Mouse (Mus musculus): Measurements from ENCODE around the gene AL732309.1. TPM values are rescaled to one million over a fixed set of nuclear protein-coding genes. Genes with fewer than 3 reads are reported as not detected.

Gene AL732309.1
- total RNA-seq, 2 experiments from 2014 or later, result 1.3 to 1.4 TPM

DNA sequence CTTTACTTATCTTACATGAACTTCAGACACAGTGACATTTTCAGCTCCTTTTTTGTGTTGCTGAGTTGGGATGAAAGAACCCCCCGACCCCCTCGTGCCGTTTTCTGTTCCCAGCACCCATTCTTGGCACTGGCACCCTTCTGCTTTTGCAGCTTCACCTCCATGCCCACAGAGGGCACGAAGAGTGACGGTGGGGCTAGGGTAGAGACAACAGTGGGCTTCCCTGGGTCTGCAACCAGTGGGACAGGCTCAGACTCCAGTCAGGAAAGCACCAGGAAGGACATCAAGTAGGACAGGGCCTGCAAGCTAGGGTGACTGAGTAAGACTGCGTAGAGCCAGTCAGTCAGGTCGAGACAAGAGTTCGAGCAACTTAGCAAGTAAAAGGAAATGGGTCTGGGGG is 6.4 kb downstream of the AL732309.1 start:
- no peak for DNase-seq (ENCODE audit: low spot score)

DNA sequence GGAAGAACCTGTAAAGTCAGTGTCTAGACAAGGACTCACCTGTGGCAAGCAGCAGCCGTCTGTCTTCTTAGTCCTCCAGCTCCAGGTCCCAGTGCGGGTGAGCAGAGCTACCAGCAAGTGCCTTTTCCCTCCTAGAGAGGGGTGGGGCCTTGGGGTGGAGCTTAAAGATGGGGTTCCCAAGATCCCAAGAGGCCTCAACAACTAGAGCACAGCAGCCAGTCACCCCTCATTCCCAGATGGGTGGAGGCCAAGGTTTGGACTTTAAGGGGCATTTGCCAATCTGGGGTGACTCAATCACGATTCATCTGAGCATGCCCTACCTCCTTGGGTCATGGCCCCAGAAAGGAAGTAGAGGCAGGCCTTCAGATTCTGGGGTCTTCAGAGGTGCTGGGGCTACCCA is 6.9 kb downstream of the AL732309.1 start:
- DNase-seq (ENCODE audit: low spot score), result no peak

DNA sequence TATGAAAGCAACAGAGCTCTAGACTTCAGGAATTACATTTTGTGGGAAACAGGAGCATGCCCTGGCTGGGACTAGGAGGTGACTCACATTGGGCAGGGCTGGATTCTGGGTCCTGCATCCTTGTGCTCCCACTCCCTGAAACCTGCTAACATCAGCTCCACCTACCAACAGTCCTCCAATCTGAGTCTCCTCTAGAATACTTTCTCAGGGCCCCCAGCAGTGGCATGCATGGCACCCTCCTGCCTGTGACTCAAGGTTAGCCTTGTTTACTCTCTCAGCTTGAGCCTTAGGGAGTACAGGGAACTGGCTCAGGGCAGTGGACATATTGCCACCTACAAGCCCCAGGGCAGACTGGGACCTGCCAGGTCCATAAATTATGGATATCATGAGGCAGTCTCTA is 8.6 kb downstream of the AL732309.1 start:
- no peak for DNase-seq (ENCODE audit: low spot score)

DNA sequence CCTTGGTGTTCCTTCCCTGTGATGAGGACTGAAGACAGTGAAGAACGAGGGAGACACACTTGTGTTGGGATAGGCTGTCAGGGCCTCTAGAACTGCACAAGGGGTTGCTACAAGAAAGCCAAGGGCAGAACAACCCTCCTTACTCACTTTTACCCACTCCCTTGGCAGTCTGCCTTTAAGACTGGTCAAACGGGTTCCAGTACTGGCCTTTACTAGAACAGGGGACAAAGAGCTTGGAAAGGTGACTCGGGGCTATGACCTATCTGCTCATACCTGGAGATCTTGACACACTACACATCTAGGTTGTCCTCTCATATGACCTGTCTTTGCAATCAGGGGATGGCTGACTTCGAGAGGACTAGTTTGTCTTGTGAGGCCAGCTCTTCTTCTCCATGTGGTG is 9.1 kb downstream of the AL732309.1 start:
- no peak for DNase-seq (ENCODE audit: low spot score)

DNA sequence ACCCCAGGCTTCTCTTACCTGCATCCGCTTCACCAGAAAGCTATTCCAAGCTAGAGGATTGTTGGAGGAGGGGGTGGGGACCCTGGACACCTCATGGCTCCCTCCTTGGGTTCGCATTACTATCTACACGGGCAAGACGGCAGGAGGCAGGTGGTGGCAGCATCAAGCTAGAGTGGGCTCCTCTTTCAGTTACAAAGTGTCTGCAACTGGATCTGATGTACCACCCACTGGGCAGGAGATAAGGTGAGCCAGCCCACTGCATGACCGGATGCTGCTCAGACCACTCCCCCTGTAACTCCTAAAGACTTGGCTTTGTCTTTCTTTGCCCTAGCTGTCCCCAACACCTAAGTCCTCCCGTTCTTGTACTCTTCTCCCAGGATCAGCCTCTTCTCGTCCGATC is 10.0 kb downstream of the AL732309.1 start, which contains the start of gene Rnf224:
TSS of gene Rnf224 (minus strand) at position 174 of the 400 bp plus-strand sequence.
- no peak for DNase-seq (ENCODE audit: low spot score)

DNA sequence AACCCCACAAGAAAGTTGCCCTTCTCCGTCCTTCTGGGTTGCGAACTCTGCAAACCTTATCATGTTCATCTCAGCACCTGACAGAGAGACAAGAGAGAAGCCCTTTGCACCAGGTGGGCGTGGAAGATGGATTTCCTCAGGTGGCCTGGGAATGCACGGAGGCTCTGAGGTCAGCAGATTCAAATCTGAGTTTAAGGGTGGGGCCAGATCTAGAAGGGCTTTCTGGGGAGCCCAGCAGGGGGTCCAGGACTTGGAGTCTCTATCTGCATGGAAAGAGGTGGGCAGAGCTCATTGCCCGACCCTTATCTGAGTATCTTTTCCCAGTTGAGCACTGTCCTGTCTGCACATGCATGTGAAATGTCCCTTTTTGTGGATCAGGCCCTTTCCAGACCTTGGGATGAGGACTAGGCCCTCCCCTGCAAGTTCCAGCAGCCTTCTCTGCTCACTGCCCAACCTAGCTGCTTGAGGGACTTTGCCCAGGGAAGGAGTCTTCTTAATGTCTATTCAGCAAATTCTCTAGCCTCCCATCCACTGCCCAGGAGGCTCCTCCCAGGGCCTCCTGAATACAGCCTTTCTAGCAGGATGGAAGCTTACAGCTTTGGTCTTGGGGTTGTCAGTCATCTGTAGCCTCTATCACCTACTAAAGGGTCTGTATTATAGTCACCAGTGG is 12.0 kb downstream of the AL732309.1 start:
- no peak for DNase-seq (ENCODE audit: low spot score)

DNA sequence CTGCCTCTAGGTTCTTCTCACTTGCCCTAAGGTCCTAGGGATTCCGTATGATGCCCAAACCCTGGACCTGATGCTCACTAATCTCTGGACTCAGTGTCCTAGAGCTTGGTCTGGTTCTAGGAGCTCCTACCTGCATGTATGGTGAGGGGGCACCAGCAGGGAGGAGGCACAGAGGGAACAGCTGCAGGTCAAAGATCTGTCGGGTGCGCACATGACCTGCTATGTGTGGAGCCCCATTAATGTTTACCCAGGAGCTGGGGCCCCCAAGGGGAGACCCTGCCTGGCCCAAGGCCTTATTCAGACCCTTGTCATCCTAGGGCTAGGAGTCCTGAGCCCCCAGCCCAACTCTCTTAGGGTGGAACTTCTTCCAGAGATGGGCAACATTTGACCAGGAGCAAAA is 12.6 kb downstream of the AL732309.1 start, which contains the start of gene Slc34a3:
TSS of gene Slc34a3 (minus strand) at position 315 of the 400 bp plus-strand sequence.
- DNase-seq (ENCODE audit: low spot score), result no peak

DNA sequence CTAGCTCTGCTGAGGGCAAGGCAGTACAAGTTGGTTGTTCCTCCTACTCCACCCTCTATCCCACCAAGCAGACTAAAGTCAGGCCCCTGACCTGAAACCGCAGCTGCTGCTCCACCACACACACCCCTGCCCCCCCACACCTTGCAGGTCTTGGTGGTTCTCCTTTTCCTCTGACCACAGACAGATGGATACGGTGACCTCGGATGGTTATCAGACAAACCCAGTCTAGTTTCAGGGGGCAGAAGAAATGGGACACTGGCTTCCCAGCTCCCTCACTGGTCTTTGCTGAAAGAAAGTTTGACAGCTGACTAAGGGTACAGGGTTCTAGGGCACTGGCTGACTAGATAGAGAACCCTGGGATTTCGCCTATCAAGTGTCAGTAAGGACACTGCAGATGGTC is 13.2 kb downstream of the AL732309.1 start:
- DNase-seq (ENCODE audit: low spot score), result no peak

DNA sequence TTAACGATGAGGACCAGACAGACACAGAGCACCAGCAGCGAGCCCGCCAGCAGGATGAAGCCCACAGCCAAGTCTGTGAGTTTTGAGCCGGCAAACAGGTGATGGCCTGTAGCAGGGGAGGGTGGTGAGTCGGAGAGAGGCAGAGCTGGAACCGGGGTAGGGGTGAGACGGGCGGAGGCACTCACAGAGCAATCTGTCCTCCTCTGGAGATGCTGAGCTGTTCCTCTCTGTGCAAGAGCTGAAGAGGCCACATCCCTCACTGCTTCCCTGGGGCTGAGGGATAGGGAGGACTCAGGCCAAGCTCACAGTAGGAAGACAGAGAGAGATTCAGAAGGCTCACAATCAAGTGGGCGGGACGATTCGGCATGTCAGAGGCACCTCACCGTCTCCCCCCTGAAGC is 15.6 kb downstream of the AL732309.1 start:
- no peak for DNase-seq (ENCODE audit: low spot score)

DNA sequence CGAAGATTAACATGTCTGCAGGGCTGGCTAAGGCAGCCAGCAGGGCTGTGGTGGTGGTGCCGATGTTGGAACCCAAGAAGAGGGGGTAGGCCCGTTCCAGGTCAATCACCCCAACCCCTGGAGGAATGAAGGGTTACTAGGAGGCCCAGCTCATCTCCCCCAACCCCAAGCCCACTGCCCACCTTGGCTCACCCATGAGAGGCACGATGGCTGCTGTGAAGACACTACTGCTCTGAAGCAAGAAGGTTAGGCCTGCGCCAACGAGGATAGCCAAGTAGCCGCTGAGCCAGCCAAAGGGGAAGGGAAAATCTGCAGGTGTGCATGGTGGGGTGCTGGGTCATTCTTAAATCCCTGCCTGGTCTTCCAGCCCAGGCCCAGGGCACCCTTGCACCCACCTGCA is 16.1 kb downstream of the AL732309.1 start:
- no peak for DNase-seq (ENCODE audit: low spot score)

DNA sequence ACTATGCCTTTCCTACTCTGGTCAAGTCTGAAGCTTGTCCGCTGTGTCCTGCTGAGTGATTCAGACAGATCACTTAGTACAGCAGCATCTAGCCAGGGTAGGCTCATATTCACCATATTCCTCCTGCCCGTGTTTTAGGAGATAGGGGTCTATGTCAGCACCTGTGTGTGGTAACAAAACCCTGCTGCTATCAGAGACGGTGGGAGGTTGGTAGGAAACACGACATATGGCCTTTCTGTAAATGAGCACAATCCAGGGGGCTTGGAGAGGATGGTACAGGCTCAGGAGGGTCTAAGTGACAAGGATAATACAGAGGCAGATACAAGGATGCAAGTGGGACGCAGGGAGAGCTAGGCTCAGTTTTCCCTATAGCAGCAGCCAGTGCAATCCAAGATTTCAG is 17.1 kb downstream of the AL732309.1 start:
- DNase-seq (ENCODE audit: low spot score), result no peak

DNA sequence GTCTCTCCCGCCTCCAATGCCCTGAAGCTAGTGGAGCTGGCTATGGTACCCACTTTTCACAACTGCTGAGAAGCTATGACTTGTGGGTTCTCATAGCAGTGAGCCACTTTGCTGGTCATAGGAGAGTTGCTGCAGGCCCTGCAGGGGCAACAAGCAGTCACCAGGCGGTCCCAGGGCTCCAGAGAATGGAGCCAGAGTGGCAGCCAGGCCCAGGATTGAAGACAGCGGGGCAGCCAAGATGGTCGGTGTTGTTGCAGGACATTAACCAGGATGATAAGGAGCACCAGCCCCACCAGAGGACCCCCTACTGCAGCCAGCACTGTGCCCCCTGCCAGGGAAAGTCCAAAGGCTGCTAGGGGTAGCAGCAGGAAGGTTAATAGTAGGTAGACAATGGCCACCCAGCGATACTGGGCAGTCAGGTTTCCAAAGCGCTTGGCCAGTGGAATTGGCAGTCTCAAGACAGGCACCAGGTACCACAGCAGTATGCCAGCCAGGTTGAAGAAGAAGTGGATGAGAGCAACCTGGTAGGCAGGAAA is 17.6 kb downstream of the AL732309.1 start:
- DNase-seq (ENCODE audit: low spot score), result no peak

DNA sequence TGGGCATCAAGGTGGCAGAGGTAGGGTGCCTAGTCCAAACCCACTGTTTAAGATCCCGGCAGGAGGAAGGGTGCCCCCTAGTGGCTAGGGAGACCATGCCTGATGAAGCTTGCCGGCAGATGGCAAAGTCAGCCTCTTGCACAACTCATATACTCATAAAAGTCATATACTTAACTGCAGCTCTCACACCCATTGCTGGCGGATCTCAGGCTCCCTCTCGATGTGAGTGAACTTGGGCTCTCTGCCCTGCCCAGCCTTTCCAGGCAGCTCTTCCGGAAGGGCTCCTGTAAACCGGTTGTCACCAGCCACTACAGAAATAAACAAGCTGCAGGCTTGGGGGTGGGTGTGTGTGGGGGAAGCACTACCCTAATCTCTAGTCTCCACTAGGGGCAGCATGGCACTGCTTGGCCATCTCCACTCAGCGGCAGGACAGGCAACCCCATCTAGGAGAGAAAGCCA is 18.2 kb downstream of the AL732309.1 start:
- peak; percentile 90 for DNase-seq (ENCODE audit: low spot score)

DNA sequence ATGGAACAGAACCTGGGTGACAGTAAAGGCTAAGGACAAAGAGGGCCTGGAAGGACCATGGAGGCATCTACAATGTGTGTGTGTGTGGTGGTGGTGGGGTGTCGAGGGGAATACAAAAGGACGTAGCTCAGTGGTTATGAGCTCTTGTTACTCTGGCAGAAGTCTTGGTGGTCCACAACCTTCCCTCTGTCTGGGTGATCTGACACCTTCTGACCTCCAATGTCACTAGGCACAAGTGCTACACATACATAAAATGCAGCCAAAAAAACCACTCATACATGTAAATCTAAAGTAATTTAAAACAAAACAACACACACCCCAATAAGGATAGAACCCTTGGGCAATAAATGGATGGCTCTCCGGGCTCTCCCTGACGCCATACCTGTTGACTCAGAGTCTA is 19.3 kb downstream of the AL732309.1 start:
- no peak for DNase-seq (ENCODE audit: low spot score)

DNA sequence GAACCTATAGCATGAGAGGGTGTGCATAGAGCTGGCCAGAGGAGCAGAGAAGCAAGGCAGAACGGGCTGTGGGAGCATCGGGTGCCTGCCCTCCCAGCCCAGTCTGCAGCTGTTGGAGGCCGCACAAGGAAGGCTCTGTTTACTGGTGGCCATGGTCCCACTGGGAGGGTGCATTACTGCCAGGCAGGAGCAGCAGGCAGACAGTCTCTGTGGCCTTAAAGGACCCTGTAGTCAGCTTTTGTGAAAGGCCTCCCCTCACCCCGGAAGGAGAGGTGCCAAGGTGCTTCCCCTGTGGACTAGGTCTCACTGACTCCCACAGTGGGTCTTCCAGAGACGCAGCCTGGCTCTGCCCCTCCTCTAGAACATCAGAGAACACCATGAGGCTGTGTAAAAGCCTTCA is 19.8 kb downstream of the AL732309.1 start:
- DNase-seq (ENCODE audit: low spot score), result peak; percentile 65

DNA sequence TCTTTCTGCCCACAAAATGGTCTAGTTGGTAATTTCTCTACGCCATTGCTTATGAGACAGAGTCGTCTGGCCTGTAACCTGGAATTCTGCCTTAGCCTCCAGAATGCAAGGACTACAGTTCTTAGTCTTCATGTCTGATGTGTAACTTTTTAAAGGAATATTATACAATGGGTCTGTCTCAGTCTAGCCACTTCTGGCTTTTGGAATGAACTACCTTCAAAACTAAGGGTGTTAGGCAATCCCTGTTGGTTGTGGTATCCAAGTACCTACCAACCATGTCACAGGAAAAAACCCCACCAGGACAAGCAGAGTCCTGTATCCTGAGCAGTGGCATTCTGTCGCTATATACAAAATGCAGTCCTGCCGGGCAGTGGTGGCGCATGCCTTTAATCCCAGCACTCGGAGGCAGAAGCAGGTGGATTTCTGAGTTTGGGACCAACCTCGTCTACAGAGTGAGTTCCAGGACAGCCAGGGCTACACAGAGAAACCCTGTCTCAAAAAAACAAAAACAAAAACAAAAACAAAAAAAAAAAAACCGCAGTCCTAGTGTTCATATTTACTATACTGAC is 20.8 kb downstream of the AL732309.1 start:
- no peak for DNase-seq (ENCODE audit: low spot score)

DNA sequence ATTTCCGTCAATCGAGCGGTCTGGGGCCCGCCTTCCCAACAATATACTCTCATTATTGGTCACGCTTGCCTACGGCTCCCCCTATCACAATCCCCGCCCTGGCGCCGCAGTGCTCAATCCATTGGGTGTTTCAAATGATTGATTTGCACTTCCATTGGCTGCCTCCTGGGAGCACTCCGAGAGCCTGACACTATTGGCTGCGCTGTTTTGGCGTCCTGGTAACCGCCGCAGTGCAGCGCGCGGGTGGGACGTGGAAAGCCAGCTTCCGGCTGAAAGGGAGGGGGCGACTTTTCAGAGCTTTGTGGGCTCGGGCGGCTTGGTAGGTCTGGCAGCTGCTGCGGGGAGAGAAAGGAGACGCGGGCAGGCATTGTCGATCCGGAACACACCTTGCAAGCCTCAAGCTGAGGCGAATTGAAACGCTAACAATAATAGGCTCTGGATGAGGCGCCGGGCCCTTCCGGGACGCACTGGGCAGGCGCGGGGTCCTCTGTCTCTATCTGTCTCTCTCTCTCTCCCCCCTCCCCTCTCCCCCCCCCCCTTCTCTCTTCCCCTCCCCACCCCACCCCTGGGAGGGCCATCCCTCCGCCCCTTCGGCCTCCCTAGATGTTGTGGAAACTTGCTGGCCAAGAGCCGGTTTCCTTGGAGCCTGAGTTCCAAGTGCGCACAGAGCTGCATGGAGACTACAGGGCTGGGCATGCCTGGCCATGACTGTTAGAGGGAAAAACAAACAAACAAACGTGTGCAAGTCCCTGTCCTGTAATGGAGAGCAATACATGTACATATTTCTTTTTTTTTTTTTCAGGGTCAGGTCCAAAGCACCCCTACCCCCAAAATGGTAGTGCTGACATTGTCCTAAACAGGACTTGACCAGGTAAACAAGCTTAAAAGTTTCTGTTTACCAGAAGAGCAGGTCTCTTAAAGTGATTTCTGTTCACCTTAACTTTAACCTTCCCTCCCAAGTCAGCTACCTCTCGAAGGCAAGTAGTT is 21.6 kb downstream of the AL732309.1 start:
- DNase-seq (ENCODE audit: low spot score), result peak; percentile 99

DNA sequence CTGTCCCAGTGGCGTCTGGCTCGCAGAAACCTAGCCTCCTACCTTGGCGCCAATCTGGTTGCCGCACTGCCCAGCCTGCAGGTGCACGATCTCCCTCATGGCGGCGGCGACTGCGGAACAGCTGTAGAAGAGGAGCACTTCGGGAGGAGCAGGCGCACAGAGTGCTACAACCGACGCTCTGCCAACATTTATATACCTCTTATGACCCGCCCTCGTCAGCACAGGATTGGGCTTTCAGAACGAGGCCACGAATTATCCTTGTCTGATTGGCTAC is 22.2 kb downstream of the AL732309.1 start, which contains the start of gene Tubb4b:
TSS of gene Tubb4b (minus strand) at position 211 of the 274 bp plus-strand sequence.
- DNase-seq (ENCODE audit: low spot score), result no peak

DNA sequence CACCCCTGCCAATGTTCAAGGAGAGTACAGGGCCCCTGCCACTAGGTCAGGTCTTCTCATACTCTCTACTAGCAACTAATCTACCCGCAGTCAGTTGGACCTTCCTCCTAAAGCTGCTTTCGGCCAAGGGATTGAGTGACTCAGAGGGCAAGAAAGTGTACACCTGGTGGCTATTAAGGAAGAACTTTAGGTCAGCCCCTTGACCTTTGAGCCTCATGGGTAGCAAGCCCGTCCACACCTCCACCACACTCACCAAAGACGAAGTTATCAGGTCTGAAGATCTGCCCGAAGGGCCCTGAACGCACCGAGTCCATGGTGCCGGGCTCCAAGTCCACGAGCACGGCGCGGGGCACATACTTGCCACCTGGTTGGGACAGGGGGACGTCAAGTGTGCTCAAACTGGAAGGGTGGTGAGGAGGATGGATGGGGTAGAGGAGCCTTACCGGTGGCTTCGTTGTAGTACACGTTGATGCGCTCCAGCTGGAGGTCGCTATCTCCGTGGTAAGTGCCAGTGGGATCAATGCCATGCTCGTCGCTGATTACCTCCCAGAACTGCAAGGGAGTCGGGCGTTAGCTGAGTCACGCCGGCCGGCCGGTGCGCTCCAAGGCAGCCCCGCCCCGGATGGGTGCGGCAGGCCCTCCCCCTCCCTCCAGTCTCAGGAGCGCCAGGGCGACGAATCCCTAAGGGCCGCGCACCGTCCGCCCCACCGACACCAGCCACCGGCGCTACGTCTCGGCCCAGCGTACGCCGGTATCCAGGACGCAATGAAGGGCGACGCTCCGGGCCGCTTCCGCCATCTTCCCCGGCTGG is 22.8 kb downstream of the AL732309.1 start:
- peak; percentile 87 for DNase-seq (ENCODE audit: low spot score)

DNA sequence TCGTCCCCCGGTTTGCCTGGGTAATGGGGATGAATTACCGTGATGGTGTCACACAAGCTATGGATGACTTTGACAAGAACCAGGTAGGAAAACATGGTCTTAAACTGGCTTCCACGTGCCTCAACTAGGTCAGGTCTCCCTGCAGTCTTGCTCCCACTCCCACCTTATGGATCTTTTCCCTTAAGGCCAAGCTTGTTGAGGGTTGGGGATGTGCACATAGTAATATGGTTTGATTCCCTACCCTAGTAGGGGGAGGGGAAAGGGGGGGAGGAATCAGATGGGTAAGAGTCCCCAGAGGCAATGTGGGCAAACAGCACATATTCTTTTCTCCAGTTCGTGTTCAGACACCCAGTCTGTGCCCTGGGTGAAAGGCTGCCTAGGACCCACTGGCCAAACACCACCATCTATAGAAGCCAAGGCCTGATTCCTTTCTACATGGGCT is 25.3 kb downstream of the AL732309.1 start:
- DNase-seq (ENCODE audit: low spot score), result no peak

DNA sequence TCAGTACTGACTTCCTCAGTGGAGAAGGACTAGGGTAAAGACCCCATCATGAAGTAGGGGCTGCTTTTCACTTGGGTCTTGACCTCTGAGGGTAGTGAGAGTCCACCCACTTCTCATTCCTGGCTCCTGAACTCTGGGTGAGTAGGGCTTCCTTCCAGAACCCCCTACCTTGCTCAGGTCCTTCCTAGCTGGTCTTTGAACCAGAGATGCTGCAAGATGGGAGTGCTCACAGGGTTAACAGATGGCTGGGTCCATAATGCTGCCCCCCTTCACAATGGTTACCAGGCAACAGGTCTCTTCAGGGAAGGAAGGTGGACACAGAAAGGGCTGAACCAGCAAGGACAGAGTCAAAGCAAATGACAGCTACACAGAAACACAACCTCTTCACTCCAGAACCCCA is 28.2 kb downstream of the AL732309.1 start, which contains the start of gene Fam166a:
TSS of gene Fam166a (plus strand) at position 301 of the 400 bp plus-strand sequence.
- DNase-seq (ENCODE audit: low spot score), result no peak
